Mouse (Mus musculus) lung, adult 10 weeks (tissue): ENCODE measurements around the gene Taar3. TPM values are rescaled to one million over a fixed set of nuclear protein-coding genes. Genes with fewer than 3 reads are reported as not detected.

Experiments used
- polyA plus RNA-seq: library from polyadenylated mRNA; stranded (reverse); fragments of 350-450 nt; fragmentation: Illumina TruSeq; extraction: RNeasy Lipid Tissue Mini Kit (QIAGEN cat#74804); gene quantifications from one replicate; pipeline ENCODE4 v1.2.3, GENCODE M21; 2014; ENCODE audit warnings: low read depth, low replicate concordance; ENCODE audit not compliant: insufficient read depth

The Taar3 gene
- polyA plus RNA-seq, result not detected

GRCm38 (mm10) chr10:23949508-23950005, at the start of gene Taar3:
Gene Taar3 (plus strand): TSS chr10:23949558.

DNA sequence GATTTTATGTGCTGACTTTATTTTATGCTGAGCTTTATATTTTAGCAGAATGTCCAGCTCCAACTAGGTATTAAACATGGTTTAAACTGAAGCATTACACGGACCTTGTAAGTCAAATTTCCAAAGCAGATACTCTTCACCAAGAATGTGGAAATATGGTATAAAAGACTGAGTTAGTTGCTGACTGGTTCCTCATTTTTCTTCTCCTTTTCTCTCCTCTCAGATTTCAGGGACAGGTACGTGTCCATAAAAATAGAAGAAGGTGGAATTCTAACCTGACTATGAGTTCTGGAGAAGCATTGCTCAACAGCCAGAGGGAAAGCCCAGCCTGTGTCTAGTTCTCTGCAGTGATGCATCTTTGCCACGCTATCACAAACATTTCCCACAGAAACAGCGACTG, 29.3 kb upstream of the Taar3 start, which contains the start of gene Taar1:
TSS of gene Taar1 (plus strand) at position 301 of the 400 bp plus-strand sequence.

DNA sequence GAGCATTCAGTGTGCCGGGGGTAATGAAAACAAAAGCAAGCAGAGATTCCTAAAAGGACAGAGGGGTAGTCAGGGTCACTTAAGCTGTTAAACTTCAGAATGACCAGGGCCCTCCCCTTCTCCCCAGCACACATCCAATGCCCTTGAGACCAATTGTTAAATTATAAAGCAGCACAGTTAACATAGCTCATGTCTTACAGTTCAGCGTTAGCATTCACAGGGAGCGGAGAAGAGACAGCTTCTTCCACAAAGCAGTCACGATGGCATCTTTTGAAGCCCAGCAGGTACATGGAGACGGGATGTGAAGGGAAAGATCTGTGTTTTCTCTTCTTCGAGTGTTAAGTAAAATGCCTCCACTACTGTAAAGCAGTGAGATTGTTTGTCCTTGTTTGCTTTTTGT, 11.0 kb upstream of the Taar3 start, which contains the start of gene Taar2:
TSS of gene Taar2 (plus strand) at position 261 of the 400 bp plus-strand sequence.

DNA sequence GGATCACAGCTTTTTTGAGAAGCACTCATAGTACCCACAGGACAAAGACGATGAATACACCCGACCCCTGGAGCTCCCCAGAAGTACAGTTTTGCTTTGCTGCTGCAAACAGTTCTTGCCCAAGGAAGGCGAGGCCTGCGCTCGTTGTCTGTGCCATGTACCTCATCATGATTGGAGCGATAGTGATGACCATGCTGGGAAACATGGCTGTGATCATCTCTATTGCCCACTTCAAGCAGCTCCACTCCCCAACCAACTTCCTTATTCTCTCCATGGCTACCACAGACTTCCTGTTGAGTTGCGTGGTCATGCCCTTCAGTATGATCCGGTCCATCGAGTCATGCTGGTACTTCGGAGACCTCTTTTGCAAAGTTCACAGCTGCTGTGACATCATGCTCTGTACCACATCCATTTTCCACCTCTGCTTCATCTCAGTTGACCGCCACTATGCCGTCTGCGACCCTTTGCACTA, 11.1 kb downstream of the Taar3 start, which contains the start of gene Taar4:
TSS of gene Taar4 (plus strand) at position 51 of the 472 bp plus-strand sequence.

GRCm38 (mm10) chr10:23970656-23971165, 21.4 kb downstream of the Taar3 start, which contains the start of gene Taar5:
Gene Taar5 (plus strand): TSS chr10:23970706.

GRCm38 (mm10) chr10:23985546-23985945, 36.2 kb downstream of the Taar3 start, which contains the start of gene Taar6:
Gene Taar6 (minus strand): TSS chr10:23985646.

DNA sequence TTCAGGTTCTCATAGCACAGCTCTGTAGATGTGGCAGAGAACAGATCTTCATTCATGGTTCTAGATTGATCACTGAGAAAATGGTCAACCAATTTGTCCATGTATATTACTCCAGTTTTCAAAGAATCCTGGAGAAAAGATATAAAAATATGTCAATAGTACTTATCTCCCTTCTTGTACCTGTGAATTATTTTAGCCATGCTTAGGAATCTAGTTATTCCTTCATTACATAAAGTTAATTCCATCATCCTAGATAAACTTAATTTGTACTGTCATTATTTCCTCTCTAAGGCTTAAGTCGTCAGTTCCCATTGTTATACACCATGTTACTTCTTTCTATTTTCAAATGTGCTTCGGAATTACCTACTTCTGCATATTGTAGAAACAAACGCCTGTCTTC, 44.0 kb downstream of the Taar3 start, which contains the start of gene Taar7a:
TSS of gene Taar7a (minus strand) at position 101 of the 400 bp plus-strand sequence.

GRCm38 (mm10) chr10:23999639-24000038, 50.3 kb downstream of the Taar3 start, which contains the start of gene Taar7b:
Gene Taar7b (plus strand): TSS chr10:23999939.

Other genes starting within 250 kb of the Taar3 start
- 3,182 TPM for gene Rps12, start 162.3 kb upstream of the Taar3 start, polyA plus RNA-seq
- 7.5 TPM for gene Slc18b1, start 152.6 kb upstream of the Taar3 start, polyA plus RNA-seq
- gene Vnn3, start 98.1 kb upstream of the Taar3 start, polyA plus RNA-seq, result 6.3 TPM
- 8.9 TPM for gene Vnn1, start 54.9 kb upstream of the Taar3 start, polyA plus RNA-seq
- not detected for gene Taar1, start 29.2 kb upstream of the Taar3 start, polyA plus RNA-seq
- 0.24 TPM for gene Taar2, start 11.0 kb upstream of the Taar3 start, polyA plus RNA-seq
- gene Taar4, start 10.9 kb downstream of the Taar3 start, polyA plus RNA-seq, result not detected
- not detected for gene Taar5, start 21.1 kb downstream of the Taar3 start, polyA plus RNA-seq
- not detected for gene Taar6, start 36.1 kb downstream of the Taar3 start, polyA plus RNA-seq
- gene Taar7a, start 43.9 kb downstream of the Taar3 start, polyA plus RNA-seq, result not detected
- not detected for gene Taar7b, start 50.4 kb downstream of the Taar3 start, polyA plus RNA-seq
- gene Taar7d, start 77.7 kb downstream of the Taar3 start, polyA plus RNA-seq, result not detected
- gene Taar7e, start 88.1 kb downstream of the Taar3 start, polyA plus RNA-seq, result not detected
- not detected for gene Taar7f, start 100.0 kb downstream of the Taar3 start, polyA plus RNA-seq
- gene Taar8a, start 126.9 kb downstream of the Taar3 start, polyA plus RNA-seq, result not detected
- gene Taar8b, start 142.7 kb downstream of the Taar3 start, polyA plus RNA-seq, result not detected
- gene Taar8c, start 152.4 kb downstream of the Taar3 start, polyA plus RNA-seq, result not detected
- gene Taar9, start 160.0 kb downstream of the Taar3 start, polyA plus RNA-seq, result not detected
- 90.9 TPM for gene Stx7, start 199.7 kb downstream of the Taar3 start, polyA plus RNA-seq